Mouse (Mus musculus) bone marrow macrophage, adult 2 months (primary cell): ENCODE results near the gene Nxt2.

Source experiments
- CTCF ChIP-seq: IDR thresholded peaks from 2 replicates; pipeline ENCODE4 v1.5.1; 2012; ENCODE audit warnings: low read depth, mild to moderate bottlenecking, low read length, moderate library complexity
- POLR2A ChIP-seq: IDR thresholded peaks from 2 replicates; pipeline ENCODE4 v1.6.1; 2012; ENCODE audit warnings: mild to moderate bottlenecking, low read depth, low read length, borderline replicate concordance

DNA sequence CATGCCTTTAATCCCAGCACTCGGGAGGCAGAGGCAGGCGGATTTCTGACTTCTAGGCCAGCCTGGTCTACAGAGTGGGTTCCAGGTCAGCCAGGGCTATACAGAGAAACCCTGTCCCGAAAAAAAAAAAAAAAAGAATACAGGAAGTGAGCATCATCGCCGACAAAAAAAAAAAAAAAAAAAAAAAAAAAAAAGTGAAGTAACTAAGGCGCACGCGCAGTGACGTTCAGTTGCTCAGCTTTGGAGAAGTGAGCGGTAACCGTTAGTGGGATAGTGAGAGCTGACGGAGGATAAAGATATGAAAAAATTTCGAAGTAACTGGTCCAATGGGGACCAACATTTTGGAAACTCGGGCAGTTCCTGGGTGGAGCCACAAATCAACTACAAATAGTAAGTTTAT lies at the start of gene Nxt2:
- no peak for TF ChIP-seq POLR2A
- no peak for TF ChIP-seq CTCF
